Mouse (Mus musculus) spleen, adult 2 months (tissue): ENCODE data around the gene Grik4. TPM values are rescaled to one million over a fixed set of nuclear protein-coding genes. Genes with fewer than 3 reads are reported as not detected.

Source experiments
- DNase-seq, 2 experiments: peaks; one replicate each; pipeline versions ENCODE4 v3.0.0 to v3.0.0-alpha.2; 2012 to 2021; ENCODE audit warnings: low spot score in 2 of 2, low read depth in 1 of 2
- H3K27ac ChIP-seq: fragments of 200-500 bp; 2 replicates; pipeline ENCODE4 v1.5.1; 2012; ENCODE audit warnings: low read length, inconsistent platforms; ENCODE audit not compliant: insufficient read depth
- H3K27me3 ChIP-seq: fragments of 200-500 bp; 2 replicates; pipeline ENCODE4 v1.6.1; 2012; ENCODE audit warnings: mild to moderate bottlenecking, moderate library complexity, low read length, inconsistent platforms; ENCODE audit not compliant: control insufficient read depth, insufficient read depth
- H3K36me3 ChIP-seq: fragments of 200-500 bp; 2 replicates; pipeline ENCODE4 v1.6.1; 2012; ENCODE audit warnings: mild to moderate bottlenecking, low read length, inconsistent platforms; ENCODE audit not compliant: control insufficient read depth, insufficient read depth
- H3K4me1 ChIP-seq: fragments of 200-500 bp; 2 replicates; pipeline ENCODE4 v1.6.1; 2011; ENCODE audit warnings: inconsistent platforms; ENCODE audit not compliant: control insufficient read depth, insufficient read depth, insufficient read length
- H3K4me3 ChIP-seq: fragments of 200-500 bp; 2 replicates; pipeline ENCODE4 v1.5.1; 2011; ENCODE audit warnings: mild to moderate bottlenecking, inconsistent platforms; ENCODE audit not compliant: insufficient read depth, insufficient read length; ENCODE audit errors: extremely low read depth
- CTCF ChIP-seq: fragments of 200-500 bp; IDR thresholded peaks from 2 replicates; pipeline ENCODE4 v1.5.1; 2011; ENCODE audit warnings: mild to moderate bottlenecking, inconsistent platforms; ENCODE audit not compliant: insufficient read depth, insufficient read length, insufficient replicate concordance; ENCODE audit errors: extremely low read depth
- POLR2A ChIP-seq: fragments of 200-500 bp; IDR thresholded peaks from 2 replicates; pipeline ENCODE4 v1.6.1; 2011; ENCODE audit warnings: low read depth, low read length, inconsistent platforms
- WGBS: fragments of 180-500 bp; shearing (Covaris S2); methylation state at CpG from one replicate; pipeline ENCODE4 v1.1.7; 2018; 5-methylcytosine and 5-hydroxymethylcytosine counted together
- polyA plus RNA-seq: library from polyadenylated mRNA; depleted of rRNA; stranded (reverse); fragments of >200 nt; gene quantifications from 2 replicates; pipeline ENCODE4 v1.2.3, GENCODE M21; 2012

Grik4 gene
- polyA plus RNA-seq, 1 experiment, result 0.19 TPM

- 76% methylated on average over 5 of the region's 5 CpGs for WGBS
- Histone ChIP-seq H3K27me3 (no peaks in the 10 kb centered on the region), H3K4me1 (no peaks in the 10 kb centered on the region), H3K36me3 (no peaks in the 10 kb centered on the region), H3K27ac (no peak overlapping the region), H3K4me3 (no peak overlapping the region)
- DNase-seq, result no peak
- TF ChIP-seq CTCF, result no peak
- TF ChIP-seq POLR2A, result no peak
Measured at GRCm38 (mm10) chr9:42735086-42735485, 209.2 kb downstream of the Grik4 start.

GRCm38 (mm10) chr9:42732731-42733318 is 211.5 kb downstream of the Grik4 start:
- no peak for DNase-seq
- Histone ChIP-seq H3K36me3 (no peaks in the 10 kb centered on the region), H3K27me3 (no peaks in the 10 kb centered on the region), H3K4me3 (no peak overlapping the region), H3K4me1 (no peaks in the 10 kb centered on the region), H3K27ac (no peak overlapping the region)
- 80% methylated on average over 9 of the region's 9 CpGs for WGBS
- TF ChIP-seq CTCF, result no peak
- no peak for TF ChIP-seq POLR2A

GRCm38 (mm10) chr9:42728472-42728871 is 215.8 kb downstream of the Grik4 start:
- H3K27ac ChIP-seq, result no peak overlapping the region
- no peak overlapping the region for H3K4me3 ChIP-seq
- DNase-seq, result no peak
- H3K27me3 ChIP-seq, result no peaks in the 10 kb centered on the region
- H3K36me3 ChIP-seq, result no peaks in the 10 kb centered on the region
- WGBS, result 78% methylated on average over 6 of the region's 6 CpGs
- no peaks in the 10 kb centered on the region for H3K4me1 ChIP-seq
- no peak for TF ChIP-seq CTCF
- no peak for TF ChIP-seq POLR2A

- Histone ChIP-seq H3K27me3 (no peaks in the 10 kb centered on the region), H3K36me3 (no peaks in the 10 kb centered on the region), H3K27ac (no peak overlapping the region), H3K4me3 (no peak overlapping the region), H3K4me1 (no peaks in the 10 kb centered on the region)
- 88% methylated on average over 6 of the region's 6 CpGs for WGBS
- DNase-seq, result no peak
- TF ChIP-seq CTCF (no peak), POLR2A (no peak)
Measured at GRCm38 (mm10) chr9:42727661-42728060, 216.6 kb downstream of the Grik4 start.

GRCm38 (mm10) chr9:42727186-42727585 is 217.1 kb downstream of the Grik4 start:
- H3K4me1 ChIP-seq, result no peaks in the 10 kb centered on the region; the same call in 1 of the 2 replicates
- WGBS, result 84% methylated on average over 5 of the region's 5 CpGs
- H3K27ac ChIP-seq, result no peak overlapping the region
- H3K36me3 ChIP-seq, result no peaks in the 10 kb centered on the region
- TF ChIP-seq CTCF (no peak), POLR2A (no peak)
- H3K4me3 ChIP-seq, result no peak overlapping the region
- no peak for DNase-seq
- H3K27me3 ChIP-seq, result no peaks in the 10 kb centered on the region

- TF ChIP-seq POLR2A, result no peak
- TF ChIP-seq CTCF, result no peak
- Histone ChIP-seq H3K4me3 (no peak overlapping the region), H3K27ac (no peak overlapping the region), H3K36me3 (no peaks in the 10 kb centered on the region), H3K27me3 (no peaks in the 10 kb centered on the region), H3K4me1 (no peaks in the 10 kb centered on the region; the same call in 1 of the 2 replicates)
- no peak for DNase-seq
- WGBS, result 89% methylated on average over 7 of the region's 7 CpGs
Measured at GRCm38 (mm10) chr9:42724099-42724498, 220.2 kb downstream of the Grik4 start.

GRCm38 (mm10) chr9:42722501-42722900 is 221.8 kb downstream of the Grik4 start:
- H3K4me1 ChIP-seq, result no peaks in the 10 kb centered on the region; the same call in 1 of the 2 replicates
- H3K27ac ChIP-seq, result no peak overlapping the region
- DNase-seq, result no peak
- H3K36me3 ChIP-seq, result no peaks in the 10 kb centered on the region
- 18% methylated on average over 4 of the region's 4 CpGs for WGBS
- H3K27me3 ChIP-seq, result no peaks in the 10 kb centered on the region
- H3K4me3 ChIP-seq, result no peak overlapping the region
- TF ChIP-seq POLR2A, result no peak
- no peak for TF ChIP-seq CTCF
